Mouse (Mus musculus) gastrocnemius, postnatal 4 days (tissue): Measurements from ENCODE around the gene Tns4. TPM values are rescaled to one million over a fixed set of nuclear protein-coding genes. Genes with fewer than 3 reads are reported as not detected.
A peak's percentile ranks its signal among the peaks of the same experiment; 100 is the strongest.

ENCODE experiments used
- DNase-seq, 2 experiments: peaks; one replicate each; pipeline ENCODE4 v3.0.0; 2021 to 2022; ENCODE audit warnings: low spot score in 2 of 2, mixed read lengths in 2 of 2
- long read RNA-seq, 2 experiments: library from polyadenylated mRNA; stranded (forward); transcript quantifications; one replicate each; pipeline ENCODE4 v2.0.0; 2021
- total RNA-seq, 2 experiments: library from RNA; stranded (reverse); gene quantifications; 2 replicates each; pipeline ENCODE4 v1.2.3; 2021

The Tns4 gene
- total RNA-seq: under 1 TPM in 1 of 2 experiments, not detected in 1; 0.13 TPM
- long read RNA-seq, experiment 1: 0 reads
- long read RNA-seq, experiment 2, partial matches to known transcripts: 0 of 1 reads
- long read RNA-seq, experiment 2, other reads (novel, unspliced or antisense): 1 of 1 reads

DNA sequence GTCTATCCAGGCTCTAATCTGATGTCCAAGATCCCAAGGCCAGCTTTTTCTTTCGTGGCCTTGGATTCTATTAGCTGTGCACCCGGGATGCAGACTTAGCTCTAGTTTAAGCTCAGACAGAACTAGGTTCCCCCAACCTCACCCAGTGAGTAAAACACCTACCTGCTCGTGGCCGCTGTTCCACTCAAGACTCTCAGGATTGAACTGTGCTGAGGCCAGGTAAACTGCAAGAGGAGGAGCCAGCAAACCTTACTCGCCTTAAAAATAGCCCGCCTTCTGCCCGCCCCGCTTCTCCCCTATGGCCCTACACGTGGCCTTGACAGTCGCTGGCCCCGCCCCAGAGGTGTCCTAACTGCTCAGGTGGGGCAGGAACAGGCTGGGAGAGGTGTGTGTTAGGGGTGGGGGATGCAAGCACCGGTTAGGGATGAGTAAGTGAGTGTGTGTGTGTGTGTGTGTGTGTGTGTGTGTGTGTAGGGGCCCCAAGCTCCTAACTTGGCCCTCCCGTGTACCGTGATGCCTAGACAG lies at the start of gene Tns4:
Gene Tns4, minus strand, starts transcription at position 230 of the 525 bp plus-strand sequence.
- peak in 1 of 2 experiments; percentile 13 for DNase-seq

DNA sequence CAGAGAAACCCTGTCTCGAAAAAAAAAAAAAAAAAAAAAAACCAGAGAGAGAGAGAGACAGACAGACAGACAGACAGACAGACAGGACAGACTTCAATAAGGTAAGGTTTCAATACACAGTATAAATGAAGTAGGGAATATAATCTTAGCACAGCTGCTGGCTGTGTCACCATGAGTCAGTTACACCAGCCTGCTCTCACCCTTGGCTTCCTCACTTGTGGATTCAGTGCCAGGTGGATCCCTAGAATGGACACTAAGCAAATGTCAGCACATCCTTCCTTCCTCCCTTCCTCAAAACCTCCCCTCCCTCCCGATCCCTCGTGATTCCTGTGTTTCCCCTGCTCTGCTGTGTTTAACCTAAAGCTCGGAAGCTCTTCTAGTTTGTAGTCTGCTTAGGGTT lies 48.3 kb upstream of the Tns4 start:
- no peak for DNase-seq

DNA sequence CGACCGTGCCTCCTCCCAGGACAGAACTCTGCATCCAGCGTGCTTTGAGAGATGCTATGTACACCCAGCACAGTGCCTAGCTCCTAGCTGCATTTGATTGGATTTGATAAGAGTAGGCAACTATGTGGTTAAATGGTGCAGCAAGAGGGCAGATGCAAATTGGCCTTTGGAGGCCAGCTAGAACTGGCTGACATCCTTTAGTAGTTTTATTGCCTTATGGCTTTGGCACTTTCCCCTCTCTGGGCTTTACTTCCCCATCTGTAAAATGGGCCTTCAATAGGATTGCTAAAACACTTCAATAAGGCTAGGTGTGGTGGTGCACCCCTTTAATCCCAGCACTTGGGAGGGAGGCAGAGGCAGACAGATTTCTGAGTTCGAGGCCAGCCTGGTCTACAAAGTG lies 47.9 kb upstream of the Tns4 start:
- no peak for DNase-seq

DNA sequence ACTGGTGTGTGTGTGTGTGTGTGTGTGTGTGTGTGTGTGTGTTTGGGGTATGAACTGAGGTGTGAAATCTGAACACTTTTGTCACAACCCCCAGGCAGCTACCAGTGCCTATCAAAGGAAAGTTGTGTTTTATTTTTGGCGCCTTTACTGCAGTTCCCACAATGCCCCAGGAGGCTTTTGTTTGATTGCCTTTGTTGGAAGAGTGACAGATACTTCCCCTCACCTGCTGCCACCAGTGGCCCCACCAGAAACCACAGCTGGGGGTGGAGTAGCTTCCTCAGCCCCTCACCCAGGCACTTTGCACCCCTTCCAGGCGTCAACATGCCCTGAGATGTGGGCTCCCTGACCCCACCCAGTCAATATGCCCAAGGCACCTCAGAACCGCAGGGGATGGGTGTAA lies 47.3 kb upstream of the Tns4 start:
- no peak for DNase-seq

DNA sequence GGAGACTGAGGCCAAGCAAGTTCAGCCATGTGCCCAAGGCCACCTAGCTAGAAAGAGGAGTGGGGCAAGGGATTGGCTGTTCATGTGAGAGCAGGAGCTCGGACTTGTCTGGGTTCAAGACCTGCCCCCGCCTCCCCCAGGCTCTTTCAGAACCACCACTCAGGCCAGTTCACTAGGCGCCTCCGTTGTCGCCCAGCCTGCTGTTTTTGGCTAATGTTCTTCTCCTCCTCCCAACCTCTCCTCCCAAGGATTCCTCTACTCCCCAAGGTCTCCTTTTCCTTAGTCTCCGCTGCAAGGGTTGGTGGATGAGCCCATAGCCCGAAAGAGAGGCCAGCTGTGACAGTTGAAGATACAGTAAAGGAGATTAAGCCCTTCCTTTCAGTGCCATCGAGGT lies 45.9 kb upstream of the Tns4 start:
- no peak for DNase-seq

DNA sequence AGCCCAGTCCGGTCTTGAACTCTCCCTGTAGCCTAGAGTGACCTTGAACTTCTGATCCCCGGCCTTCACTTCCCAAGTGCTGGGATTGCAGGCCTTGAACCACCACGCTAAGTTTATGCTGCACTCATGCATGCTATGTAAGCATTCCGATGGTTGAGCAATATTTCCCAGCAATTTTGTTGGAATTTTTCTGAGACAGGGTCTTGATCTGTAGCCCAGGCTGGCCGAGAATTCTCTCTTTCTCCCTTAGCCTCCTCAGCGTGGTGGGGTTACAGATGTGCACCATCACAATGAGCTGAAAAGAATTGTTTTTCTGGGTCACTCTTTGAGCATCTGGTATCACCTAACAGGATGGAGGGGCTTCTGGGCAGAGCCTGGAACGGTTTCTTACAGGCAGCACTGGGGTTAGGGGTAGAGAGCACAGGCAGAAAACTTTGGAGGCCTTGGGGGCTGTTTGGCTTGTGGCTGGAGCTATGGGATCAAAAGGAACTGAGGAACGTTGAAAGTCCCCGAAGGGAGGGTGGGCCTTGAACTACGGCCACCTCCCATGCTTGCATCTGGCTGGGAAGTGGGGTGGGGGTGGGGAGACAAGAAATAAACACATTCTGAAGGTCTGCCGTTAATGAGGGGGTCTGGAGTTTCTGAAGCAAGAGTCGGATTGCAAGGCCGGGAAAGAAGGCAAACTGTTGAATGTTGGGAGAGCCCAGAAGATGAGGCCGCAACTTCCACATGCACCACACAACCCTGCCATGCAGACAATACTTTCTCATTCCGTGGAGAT lies 45.4 kb upstream of the Tns4 start:
- no peak for DNase-seq

DNA sequence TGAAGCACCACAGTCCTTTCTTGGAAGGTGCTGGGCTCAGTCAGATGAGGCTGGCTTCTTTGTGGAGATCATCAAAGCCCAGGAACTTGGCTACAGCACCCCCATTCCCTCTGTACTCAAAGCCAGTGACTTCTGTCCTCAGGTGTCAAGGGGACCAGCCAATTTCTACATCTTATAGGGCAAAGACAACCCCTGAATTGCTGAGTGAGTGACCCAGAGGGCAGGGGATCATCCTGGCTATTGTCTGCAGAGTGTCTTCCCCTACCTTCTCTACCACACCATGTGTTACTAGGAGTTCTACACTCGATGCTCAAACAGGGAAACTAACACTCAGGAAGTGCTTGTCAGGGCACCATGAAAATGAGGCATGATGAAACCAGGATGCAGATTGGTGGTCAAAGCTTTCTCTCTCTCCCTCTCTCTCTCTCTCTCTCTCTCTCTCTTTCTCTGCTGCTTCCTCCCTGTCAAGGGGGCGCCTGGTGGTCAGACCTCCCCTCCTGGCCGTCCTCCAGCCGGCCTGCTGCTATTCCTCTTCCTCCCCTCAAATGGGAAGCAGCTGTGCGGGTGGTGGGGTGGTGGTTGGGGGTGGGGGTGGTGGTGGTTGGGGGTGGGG lies 44.3 kb upstream of the Tns4 start:
- no peak for DNase-seq

DNA sequence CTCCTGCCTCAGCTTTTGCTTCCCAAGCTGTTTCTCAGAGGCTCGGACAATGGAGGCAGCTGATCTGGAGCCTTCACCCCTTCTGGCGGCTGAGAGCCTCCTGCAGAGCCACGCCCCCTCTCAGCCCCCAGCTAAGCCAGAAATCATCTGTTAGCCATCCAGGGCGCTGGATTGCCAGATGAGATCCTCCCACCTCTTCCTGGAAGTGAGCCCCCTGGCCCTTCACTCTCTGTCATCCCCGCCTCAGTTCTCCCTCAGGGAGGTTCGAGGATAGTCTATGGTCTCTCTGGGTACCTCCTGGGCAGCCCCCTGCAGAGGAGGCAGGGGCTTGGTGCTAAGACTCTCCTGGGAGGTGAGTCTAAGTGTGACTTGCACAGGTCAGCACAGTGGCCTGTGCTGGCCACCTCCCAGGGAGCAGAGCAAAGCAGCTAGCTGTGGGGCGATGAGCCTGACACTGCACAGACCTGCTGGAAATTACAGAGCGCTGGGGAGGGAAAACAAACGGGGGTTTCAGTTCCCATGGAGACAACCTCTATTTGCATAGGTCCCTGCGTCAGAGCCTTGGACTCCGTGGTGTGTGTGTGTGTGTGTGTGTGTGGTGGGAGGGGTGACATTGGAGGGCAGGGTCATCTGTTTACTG lies 43.1 kb upstream of the Tns4 start:
- peak; percentile 47 to 80 for DNase-seq

DNA sequence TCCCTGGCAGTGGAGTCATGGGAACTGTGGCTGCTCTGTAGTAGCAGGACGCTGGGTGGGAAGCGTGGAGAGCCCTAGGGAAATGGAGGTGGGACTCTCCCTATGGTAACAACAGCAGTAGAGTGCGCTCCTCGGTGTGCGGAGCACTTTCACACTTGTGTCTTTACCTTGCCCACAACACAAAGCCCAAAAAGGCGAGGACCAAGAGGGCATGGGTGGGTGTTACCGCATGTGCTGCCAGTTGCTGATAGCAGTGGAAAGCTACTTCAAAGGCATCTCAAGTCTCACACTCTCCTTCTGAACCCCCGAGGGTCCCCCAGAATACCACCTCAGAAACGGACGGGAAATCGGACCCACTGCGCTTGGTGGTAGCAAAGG lies 42.3 kb upstream of the Tns4 start:
- no peak for DNase-seq

DNA sequence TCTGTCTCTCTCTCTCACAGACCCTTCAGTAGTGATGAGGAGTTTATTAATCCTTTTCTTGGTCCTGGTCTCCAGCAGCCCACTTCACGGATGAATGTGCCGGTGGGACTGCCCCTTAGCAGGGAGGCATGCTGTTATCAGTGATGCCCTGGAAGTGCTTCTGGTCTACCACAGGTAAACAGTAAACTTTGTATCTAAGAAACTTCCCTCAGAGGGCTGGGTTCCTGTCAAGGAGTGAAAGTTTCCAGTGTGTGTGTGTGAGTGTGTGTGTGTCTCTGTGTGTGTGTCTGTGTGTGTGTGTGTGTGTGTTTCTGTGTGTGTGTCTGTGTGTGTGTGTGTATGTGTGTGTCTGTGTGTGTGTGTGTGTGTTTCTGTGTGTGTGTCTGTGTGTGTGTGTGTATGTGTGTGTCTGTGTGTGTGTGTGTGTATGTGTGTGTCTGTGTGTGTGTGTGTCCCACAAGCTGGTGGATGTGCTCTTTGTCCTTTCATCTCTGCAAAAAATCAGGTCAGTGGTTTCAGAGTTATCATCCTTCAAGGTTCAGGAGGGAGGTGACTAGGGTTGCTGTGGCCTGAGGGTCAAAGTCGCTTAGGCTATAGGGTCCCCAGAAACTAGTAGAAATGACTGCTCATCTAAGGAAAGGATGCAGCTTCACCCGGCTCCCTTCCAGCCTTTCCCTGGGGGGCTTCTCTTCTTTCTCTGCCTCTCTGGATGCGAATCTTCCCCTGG lies 41.8 kb upstream of the Tns4 start:
- DNase-seq: no peak

DNA sequence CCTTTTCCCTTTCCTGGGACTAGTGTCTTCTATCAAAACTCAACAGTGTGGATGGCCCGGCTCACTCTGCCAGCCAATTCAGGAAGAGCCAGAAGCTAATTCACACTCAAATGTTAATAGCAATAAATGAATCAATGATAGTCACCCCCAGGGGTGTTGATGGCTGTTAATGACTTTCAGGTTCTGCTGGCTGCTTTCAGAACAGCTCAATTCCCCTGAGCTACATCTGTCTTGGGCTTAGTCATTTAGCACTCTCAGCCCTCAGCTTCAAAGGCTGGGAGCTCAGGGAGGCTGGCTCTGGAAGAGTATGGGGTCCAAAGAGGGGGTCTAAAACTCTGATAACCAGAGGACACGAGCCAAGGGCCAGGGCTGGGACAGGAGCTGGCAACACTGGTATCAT lies 40.2 kb upstream of the Tns4 start:
- DNase-seq: no peak

DNA sequence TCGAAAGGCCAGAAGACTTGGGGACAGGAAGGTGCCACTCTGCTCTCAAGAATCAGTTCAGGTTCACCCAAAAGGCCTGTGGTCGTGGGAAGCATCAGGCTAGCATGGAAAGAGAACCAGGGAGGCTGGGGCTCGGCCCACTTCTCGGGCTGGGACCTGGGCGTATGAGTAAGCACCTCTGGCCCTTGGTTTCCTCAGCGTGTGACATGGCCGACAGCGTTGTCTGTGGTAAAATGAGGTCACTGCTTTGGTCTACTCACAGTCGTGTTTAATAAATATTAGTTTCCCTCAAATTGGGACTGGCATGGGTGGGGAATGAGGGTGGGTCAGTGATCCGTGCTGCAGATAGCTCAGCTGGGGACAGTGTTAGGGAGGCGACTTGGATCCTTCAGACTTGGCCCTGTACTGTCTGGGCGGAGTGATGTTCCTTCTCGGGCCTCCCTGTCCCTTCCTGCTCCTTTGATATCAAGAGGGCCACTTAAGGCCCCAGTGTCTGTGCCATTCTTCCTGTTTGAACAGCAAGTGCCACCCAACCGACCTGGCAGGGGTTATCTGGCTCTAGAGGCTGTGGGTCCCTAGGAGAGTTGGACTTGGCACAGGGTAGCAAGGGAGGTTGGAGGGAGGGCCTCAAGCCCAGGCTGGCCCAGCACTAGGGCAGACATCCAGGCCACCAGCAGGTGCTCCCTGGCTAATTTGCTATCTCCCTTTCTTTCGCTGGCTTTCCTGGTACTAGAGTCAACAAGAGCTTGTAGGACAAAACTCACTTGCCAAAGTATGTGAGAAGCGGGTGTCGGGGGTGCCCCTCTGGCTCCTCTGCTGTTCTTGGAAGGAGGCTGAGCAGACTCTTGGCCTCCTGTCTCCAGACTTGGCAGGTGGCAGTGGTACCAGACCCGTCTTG lies 38.9 kb upstream of the Tns4 start:
- DNase-seq: no peak

DNA sequence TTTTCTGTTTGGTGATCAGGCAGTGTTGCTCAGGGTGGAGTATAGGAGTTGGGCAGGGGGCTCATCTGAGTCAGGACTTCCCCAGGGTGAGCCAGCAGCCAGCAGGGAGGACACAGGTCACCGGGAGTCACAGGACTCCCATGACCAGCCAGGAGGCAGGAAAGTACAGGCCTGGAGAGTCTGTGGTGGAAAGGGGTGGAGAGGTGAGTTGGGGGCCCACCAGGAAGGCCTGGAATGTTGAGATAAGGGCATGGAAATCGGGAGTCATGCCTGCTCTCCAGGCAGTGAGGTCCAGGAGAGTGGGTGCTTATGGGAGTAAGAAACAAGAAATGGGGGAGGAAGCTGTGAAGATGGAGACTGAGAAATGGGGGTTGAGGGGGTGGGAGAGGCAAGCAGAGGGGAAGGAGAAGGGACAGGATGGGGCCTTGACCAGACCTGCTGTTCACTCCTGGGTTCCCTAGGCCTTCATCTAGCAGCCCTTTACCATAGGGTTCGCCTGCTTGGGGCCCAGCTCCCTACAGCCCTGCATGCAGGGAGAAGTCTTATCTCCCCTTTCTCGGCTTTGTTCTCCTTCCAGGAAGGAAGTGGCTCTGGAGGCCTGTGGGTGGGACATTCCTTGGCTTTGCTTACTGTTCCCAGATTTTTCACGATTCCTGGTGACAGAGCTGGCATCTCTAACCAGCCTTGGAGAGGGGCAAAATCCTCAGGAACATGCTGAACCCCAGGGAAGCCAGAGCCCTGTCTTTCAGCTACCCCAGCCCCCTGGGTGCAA lies 37.6 kb upstream of the Tns4 start:
- no peak for DNase-seq

DNA sequence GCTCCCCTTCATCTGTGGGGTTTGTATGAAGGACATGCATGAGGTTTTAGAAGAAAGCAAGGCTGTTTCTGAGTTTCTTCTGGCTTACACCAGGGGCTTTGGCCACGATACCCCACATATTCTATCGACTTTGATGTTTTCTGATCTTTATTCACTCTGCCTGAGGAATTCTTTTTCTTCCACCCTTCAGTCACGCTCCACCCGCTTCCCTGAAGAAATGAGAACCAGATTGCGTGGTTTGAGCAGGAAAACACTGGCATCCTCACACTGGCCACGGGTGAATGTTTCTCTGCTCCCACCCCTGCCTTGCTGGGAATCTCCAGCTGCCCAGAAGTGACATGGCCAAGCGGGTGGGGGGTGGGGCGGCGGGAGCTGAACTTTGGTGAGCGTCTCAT lies 35.5 kb upstream of the Tns4 start:
- no peak for DNase-seq

DNA sequence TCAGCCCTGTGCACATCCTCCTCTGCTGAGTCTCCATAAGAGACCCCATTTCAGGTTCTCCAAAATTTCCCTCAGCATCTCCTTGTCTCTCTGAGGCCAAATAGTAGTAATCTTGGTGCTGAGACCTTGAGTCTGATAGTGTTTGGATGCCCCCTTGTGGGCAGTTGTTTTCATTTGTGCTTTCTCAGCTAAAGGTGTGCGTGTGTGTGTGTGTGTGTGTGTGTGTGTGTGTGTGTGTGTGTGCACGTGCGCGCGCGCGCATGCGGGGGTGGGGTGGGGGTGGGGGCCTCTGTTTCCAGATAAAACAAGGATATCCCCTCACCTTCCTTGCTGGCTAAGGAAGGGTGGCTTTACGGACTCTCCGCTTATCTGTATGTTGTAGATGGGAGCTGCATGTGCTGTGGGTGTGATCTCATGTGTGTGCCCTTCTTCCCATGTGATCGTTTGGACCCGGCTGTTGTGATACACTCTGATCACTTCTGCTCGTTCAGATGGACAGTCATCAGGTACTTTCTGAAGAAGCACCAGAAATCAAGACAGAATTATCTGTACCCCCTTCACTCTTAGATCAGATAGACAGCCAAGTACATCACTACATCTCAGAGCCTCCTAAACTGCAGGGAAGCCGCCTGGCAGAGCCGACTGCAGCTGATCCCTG lies 35.0 kb upstream of the Tns4 start:
- DNase-seq: peak in 1 of 2 experiments; percentile 57

DNA sequence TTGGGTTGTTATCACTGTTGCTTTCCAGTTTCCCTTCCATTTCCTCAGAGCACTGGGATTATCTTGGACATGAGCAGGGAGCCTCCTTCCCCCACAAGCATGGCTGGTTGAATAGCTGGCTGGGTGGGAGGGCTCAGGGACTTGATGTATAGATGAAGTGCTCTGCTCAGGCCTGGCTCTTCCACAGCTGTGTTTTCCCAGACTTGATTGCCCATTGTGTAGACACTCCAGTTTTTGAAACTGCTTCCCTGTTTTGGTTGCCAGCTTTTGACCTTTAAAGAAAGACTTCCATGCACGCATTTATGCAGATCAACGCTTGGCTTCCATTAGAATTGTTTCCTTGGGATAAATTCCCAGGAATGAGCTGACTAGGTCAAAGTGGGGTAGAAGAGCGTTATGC lies 33.6 kb upstream of the Tns4 start:
- DNase-seq: no peak

DNA sequence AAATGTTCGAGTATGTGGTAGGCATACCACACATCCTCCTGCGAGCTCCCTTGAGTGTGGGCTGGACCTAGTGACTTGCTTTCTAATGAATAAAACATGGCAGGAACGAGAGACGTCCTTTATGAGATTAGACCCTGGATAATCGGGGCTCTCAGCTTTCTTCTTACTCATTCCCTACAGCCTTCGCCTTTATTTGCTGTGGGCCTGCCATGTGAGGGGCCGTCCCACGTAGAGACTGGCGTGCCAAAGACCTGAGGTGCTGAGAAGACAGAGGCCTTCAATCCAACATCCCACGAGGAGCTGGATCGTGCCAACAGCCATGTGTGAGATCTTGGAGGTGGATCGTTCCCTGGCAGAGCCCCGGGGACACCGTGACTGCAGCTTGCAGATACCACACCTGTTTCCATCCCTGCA lies 32.1 kb upstream of the Tns4 start:
- DNase-seq: no peak

DNA sequence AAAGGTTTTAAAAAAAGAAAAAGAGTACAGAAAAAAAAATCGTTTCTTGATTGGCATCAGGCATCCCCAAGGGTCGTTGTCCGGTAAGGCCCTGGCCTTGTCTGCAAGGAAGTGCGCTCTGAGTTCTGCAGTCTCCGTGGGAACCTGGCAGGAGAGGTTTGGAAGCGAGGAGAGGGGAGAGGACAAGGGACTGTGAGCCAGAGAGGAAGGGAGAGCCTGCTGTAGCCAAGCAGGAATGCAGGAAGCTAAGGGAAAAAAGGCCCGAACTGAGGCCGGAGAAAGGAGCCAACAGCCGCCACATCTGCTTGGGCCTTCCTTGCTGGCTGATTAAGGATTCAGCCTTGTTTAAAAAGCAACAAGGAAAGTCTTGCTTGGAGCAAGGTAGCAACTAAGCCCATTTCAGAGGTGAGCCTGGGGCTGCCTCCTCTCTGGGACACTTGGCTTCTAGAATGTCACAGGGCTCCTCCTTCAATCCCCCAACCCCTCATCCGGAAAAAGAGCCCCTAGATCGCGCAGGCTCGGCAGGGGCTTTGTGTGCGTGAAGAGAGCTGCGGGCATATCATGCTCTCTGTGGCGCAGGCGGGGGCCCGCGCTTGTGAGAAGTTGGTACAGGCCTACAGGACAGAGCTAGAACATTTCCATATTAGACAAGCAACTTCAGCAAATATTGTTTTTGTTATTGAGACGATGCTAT lies 31.6 kb upstream of the Tns4 start:
- peak in 1 of 2 experiments; percentile 62 for DNase-seq
